16 mouse cellular contexts compared by ENCODE assay signal in genomic region chr19:43611110-43611509, GRCm38 (mm10). TPM values are rescaled to one million over a fixed set of nuclear protein-coding genes. Genes with fewer than 3 reads are reported as not detected.
DNase-seq lines count a peak whose midpoint lies in the region; ATAC-seq lines count a peak whose summit lies in the region.
"Had no signal": no experiment of that assay in that cellular context is flagged by ENCODE, and none has a peak within 500 bp of the region (broad histone marks: within the 10 kb centered on the region; RNA-seq: fewer than 3 reads in every experiment).

No protein-coding gene starts in this region.

- no peaks in the 10 kb centered on the region for H3K9me3 ChIP-seq in forebrain, embryonic 10.5 days
- no peaks in the 10 kb centered on the region for H3K9me3 ChIP-seq in forebrain, embryonic 16.5 days (ENCODE audit: control insufficient read depth, low read length)
- no peaks in the 10 kb centered on the region for H3K9me3 ChIP-seq in liver, embryonic 12.5 days (replicated peaks)
- H3K9me3 ChIP-seq in embryonic facial prominence, embryonic 11.5 days (replicated peaks; ENCODE audit: control insufficient read depth, low read length): no peaks in the 10 kb centered on the region
- H3K9me3 ChIP-seq in limb, embryonic 10.5 days (replicated peaks): no peaks in the 10 kb centered on the region
- H3K9me3 ChIP-seq: liver, embryonic 15.5 days; neural tube, embryonic 13.5 days had no signal

- H3K9ac ChIP-seq in forebrain, embryonic 16.5 days (replicated peaks; ENCODE audit: low read depth, low read length): no peak overlapping the region
- H3K9ac ChIP-seq in liver, embryonic 12.5 days: no peak overlapping the region
- H3K9ac ChIP-seq in embryonic facial prominence, embryonic 11.5 days (replicated peaks; ENCODE audit: low read length): no peak overlapping the region
- H3K9ac ChIP-seq: liver, embryonic 15.5 days; neural tube, embryonic 13.5 days had no signal

- H3K27me3 ChIP-seq in forebrain, embryonic 10.5 days (ENCODE audit: poor library complexity, severe bottlenecking): peaks cover 100% of the 10 kb centered on the region
- peaks cover 46% of the 10 kb centered on the region for H3K27me3 ChIP-seq in forebrain, embryonic 16.5 days (replicated peaks; ENCODE audit: control insufficient read depth, insufficient read depth, low read length)
- peaks cover 98% of the 10 kb centered on the region for H3K27me3 ChIP-seq in liver, embryonic 12.5 days (replicated peaks)
- peaks cover 73% of the 10 kb centered on the region for H3K27me3 ChIP-seq in embryonic facial prominence, embryonic 11.5 days (ENCODE audit: control insufficient read depth, insufficient read depth, low read length)
- peaks cover 100% of the 10 kb centered on the region for H3K27me3 ChIP-seq in limb, embryonic 10.5 days (ENCODE audit: low read depth, poor library complexity, severe bottlenecking)

- ATAC-seq in forebrain, embryonic 16.5 days: no peak
- ATAC-seq in liver, embryonic 12.5 days: no peak
- ATAC-seq in embryonic facial prominence, embryonic 11.5 days (replicated peaks; ENCODE audit: insufficient number of reproducible peaks, low FRiP score, low TSS enrichment, low read depth): no peak
- ATAC-seq: inflammation-experienced regulatory T-cells, adult 6 months had no signal

- WGBS in forebrain, embryonic 10.5 days: 3% methylated on average over 8 of the region's 8 CpGs
- whole genome bisulfite sequencing in forebrain, embryonic 16.5 days: 22% methylated on average over 8 of the region's 8 CpGs
- 28% methylated on average over 8 of the region's 8 CpGs for WGBS in liver, embryonic 12.5 days (ENCODE audit: insufficient replicate concordance)
- 2% methylated on average over 8 of the region's 8 CpGs for WGBS in embryonic facial prominence, embryonic 11.5 days
- 4% methylated on average over 8 of the region's 8 CpGs for WGBS in limb, embryonic 10.5 days

- peak; percentile 40 for DNase-seq in forebrain, embryonic 10.5 days (ENCODE audit: extremely low spot score, low spot score)
- no peak for DNase-seq in liver
- peak; percentile 30 for DNase-seq in embryonic facial prominence, embryonic 11.5 days (ENCODE audit: low spot score)
- peak; percentile 55 for DNase-seq in limb, embryonic 10.5 days (ENCODE audit: low spot score)
- no peak for DNase-seq in kidney, adult 9 months
- DNase-seq in embryo, embryonic 11 days: no peak
- DNase-seq: adrenal gland, postnatal 25 days; cerebellum, adult 9-10 months; kidney, postnatal 36 days; right cerebral cortex, postnatal 4 days had no signal

- H3K36me3 ChIP-seq in forebrain, embryonic 10.5 days (replicated peaks): no peaks in the 10 kb centered on the region
- no peaks in the 10 kb centered on the region for H3K36me3 ChIP-seq in forebrain, embryonic 16.5 days (ENCODE audit: control insufficient read depth, insufficient read depth)
- no peaks in the 10 kb centered on the region for H3K36me3 ChIP-seq in liver, embryonic 12.5 days
- no peaks in the 10 kb centered on the region for H3K36me3 ChIP-seq in embryonic facial prominence, embryonic 11.5 days (replicated peaks; ENCODE audit: control insufficient read depth, insufficient read depth, low read depth, low read length)
- no peaks in the 10 kb centered on the region for H3K36me3 ChIP-seq in limb, embryonic 10.5 days
- H3K36me3 ChIP-seq: liver, embryonic 15.5 days; neural tube, embryonic 13.5 days had no signal

- H3K4me3 ChIP-seq in forebrain, embryonic 10.5 days: peak overlapping the region; percentile 23; the same call in 1 of the 2 replicates
- no peak overlapping the region for H3K4me3 ChIP-seq in forebrain, embryonic 16.5 days (replicated peaks; ENCODE audit: low read length)
- H3K4me3 ChIP-seq in liver, embryonic 12.5 days: no peak overlapping the region; the same call in 1 of the 2 replicates
- H3K4me3 ChIP-seq in embryonic facial prominence, embryonic 11.5 days (ENCODE audit: low read depth, low read length): no peak overlapping the region
- H3K4me3 ChIP-seq in limb, embryonic 10.5 days: no peak overlapping the region
- H3K4me3 ChIP-seq: liver, embryonic 15.5 days; neural tube, embryonic 13.5 days had no signal

- H3K4me2 ChIP-seq in forebrain, embryonic 16.5 days (ENCODE audit: low read length): no peak overlapping the region
- 0 out of 2 replicates have a peak overlapping the region, but pooled peaks have one; percentile 6 for H3K4me2 ChIP-seq in liver, embryonic 12.5 days
- H3K4me2 ChIP-seq in embryonic facial prominence, embryonic 11.5 days (ENCODE audit: low read depth, low read length): no peak overlapping the region
- H3K4me2 ChIP-seq: liver, embryonic 15.5 days; neural tube, embryonic 13.5 days had no signal

- H3K27ac ChIP-seq in forebrain, embryonic 10.5 days: no peak overlapping the region
- no peak overlapping the region for H3K27ac ChIP-seq in forebrain, embryonic 16.5 days (ENCODE audit: low read length)
- H3K27ac ChIP-seq in liver, embryonic 12.5 days: no peak overlapping the region
- H3K27ac ChIP-seq in embryonic facial prominence, embryonic 11.5 days (replicated peaks; ENCODE audit: low read depth, low read length): no peak overlapping the region
- no peak overlapping the region for H3K27ac ChIP-seq in limb, embryonic 10.5 days
- H3K27ac ChIP-seq: liver, embryonic 15.5 days; neural tube, embryonic 13.5 days had no signal

- H3K4me1 ChIP-seq in forebrain, embryonic 10.5 days: peaks cover 74% of the 10 kb centered on the region
- H3K4me1 ChIP-seq in forebrain, embryonic 16.5 days (replicated peaks; ENCODE audit: control insufficient read depth, insufficient read depth, low read length): peaks cover 26% of the 10 kb centered on the region
- H3K4me1 ChIP-seq in liver, embryonic 12.5 days: peaks cover 40% of the 10 kb centered on the region
- no peaks in the 10 kb centered on the region for H3K4me1 ChIP-seq in embryonic facial prominence, embryonic 11.5 days (ENCODE audit: control insufficient read depth, insufficient read depth, low read length)
- H3K4me1 ChIP-seq in limb, embryonic 10.5 days: peaks cover 53% of the 10 kb centered on the region

RNA-seq across cellular contexts. Expression of gene Nkx2-3, which starts 1.0 kb away (rescaled TPM):
- polyA plus RNA-seq in forebrain, embryonic 10.5 days (2016; fragmentation: Nextera tagmentation; extraction: Ambion mirVana): 2.4 TPM in 2 replicates
- 2.2 and 2.7 TPM in 2 replicates for polyA plus RNA-seq in forebrain, embryonic 16.5 days (2015; fragmentation: Nextera tagmentation; extraction: Ambion mirVana)
- 0.33 and 1.2 TPM in 2 replicates for polyA plus RNA-seq in liver, embryonic 12.5 days (2016; fragmentation: Nextera tagmentation; extraction: Ambion mirVana)
- polyA plus RNA-seq in embryonic facial prominence, embryonic 11.5 days (2014; fragmentation: Nextera tagmentation; extraction: Ambion mirVana): 2.0 and 2.7 TPM in 2 replicates
- 0.65 TPM in 1 of 2 replicates, not detected in the other for polyA plus RNA-seq in limb, embryonic 10.5 days (2016; fragmentation: Nextera tagmentation; extraction: Ambion mirVana)
- polyA plus RNA-seq: heart, postnatal 0 days; inflammation-experienced regulatory T-cells, adult 6 months; neural tube, embryonic 13.5 days had no signal

Comparison
In these comparisons a context has a peak if more than half of its experiments do, and no peak if none do; other contexts are left out.
1. DNase-seq: peak in forebrain, embryonic 10.5 days (single experiment), embryonic facial prominence, embryonic 11.5 days (single experiment) and limb, embryonic 10.5 days (single experiment); none in liver (single experiment), kidney, adult 9 months (single experiment) and embryo, embryonic 11 days (single experiment).